Mouse (Mus musculus) stomach, embryonic 14.5 days (tissue): Measurements from ENCODE around the gene Wwox. TPM values are rescaled to one million over a fixed set of nuclear protein-coding genes. Genes with fewer than 3 reads are reported as not detected.

ENCODE experiments used
- ATAC-seq: fragments of 200-750 bp; cut with Nextera tagmentation; 2 replicates; pipeline ENCODE4 v1.8.0; 2017; ENCODE audit warnings: low read depth, moderate TSS enrichment; ENCODE audit not compliant: insufficient number of reproducible peaks, insufficient read depth, low FRiP score
- H3K27ac ChIP-seq: fragments of 300-500 bp; sonication (generic); 2 replicates; pipeline ENCODE4 v1.5.1; 2014; ENCODE audit warnings: mild to moderate bottlenecking, low read length, moderate library complexity, mixed read lengths
- H3K27me3 ChIP-seq: fragments of 300-500 bp; sonication (generic); 2 replicates; pipeline ENCODE4 v1.6.1; 2014; ENCODE audit warnings: low read length, control low read depth, mixed read lengths; ENCODE audit not compliant: control insufficient read depth, insufficient read depth
- H3K36me3 ChIP-seq: fragments of 300-500 bp; sonication (generic); 2 replicates; pipeline ENCODE4 v1.6.1; 2014; ENCODE audit warnings: mild to moderate bottlenecking, control low read depth, low read length, moderate library complexity, mixed read lengths; ENCODE audit not compliant: control insufficient read depth, insufficient read depth
- H3K4me1 ChIP-seq: fragments of 300-500 bp; sonication (generic); 2 replicates; pipeline ENCODE4 v1.6.1; 2014; ENCODE audit warnings: low read length, control low read depth, mixed read lengths; ENCODE audit not compliant: control insufficient read depth, insufficient read depth
- H3K4me2 ChIP-seq: fragments of 300-500 bp; sonication (generic); replicated peaks from 2 replicates; pipeline ENCODE4 v1.6.1; 2014; ENCODE audit warnings: low read depth, low read length, control low read depth
- H3K4me3 ChIP-seq: fragments of 300-500 bp; sonication (generic); 2 replicates; pipeline ENCODE4 v1.5.1; 2014; ENCODE audit warnings: low read depth, low read length, control low read depth
- H3K9ac ChIP-seq: fragments of 300-500 bp; sonication (generic); replicated peaks from 2 replicates; pipeline ENCODE4 v1.6.1; 2014; ENCODE audit warnings: low read depth, mild to moderate bottlenecking, control low read depth, low read length, moderate library complexity, mixed read lengths
- H3K9me3 ChIP-seq: fragments of 300-500 bp; sonication (generic); 2 replicates; pipeline ENCODE4 v1.6.1; 2016; ENCODE audit warnings: low read depth, low read length, control low read depth; ENCODE audit not compliant: control insufficient read depth
- WGBS: fragments of 180-500 bp; shearing (Covaris S2); extraction: QIAGEN DNeasy Blood & Tissue Kit; methylation state at CpG from one replicate; pipeline ENCODE4 v1.1.7; 2014; 5-methylcytosine and 5-hydroxymethylcytosine counted together
- polyA plus RNA-seq: library from polyadenylated mRNA; unstranded; fragments of >200 nt; fragmentation: Nextera tagmentation; extraction: Ambion mirVana; gene quantifications from 2 replicates; pipeline ENCODE4 v1.2.1, GENCODE M21; 2014

Wwox gene
- polyA plus RNA-seq, 1 experiment from 2014 or later, result 15.4 TPM

DNA sequence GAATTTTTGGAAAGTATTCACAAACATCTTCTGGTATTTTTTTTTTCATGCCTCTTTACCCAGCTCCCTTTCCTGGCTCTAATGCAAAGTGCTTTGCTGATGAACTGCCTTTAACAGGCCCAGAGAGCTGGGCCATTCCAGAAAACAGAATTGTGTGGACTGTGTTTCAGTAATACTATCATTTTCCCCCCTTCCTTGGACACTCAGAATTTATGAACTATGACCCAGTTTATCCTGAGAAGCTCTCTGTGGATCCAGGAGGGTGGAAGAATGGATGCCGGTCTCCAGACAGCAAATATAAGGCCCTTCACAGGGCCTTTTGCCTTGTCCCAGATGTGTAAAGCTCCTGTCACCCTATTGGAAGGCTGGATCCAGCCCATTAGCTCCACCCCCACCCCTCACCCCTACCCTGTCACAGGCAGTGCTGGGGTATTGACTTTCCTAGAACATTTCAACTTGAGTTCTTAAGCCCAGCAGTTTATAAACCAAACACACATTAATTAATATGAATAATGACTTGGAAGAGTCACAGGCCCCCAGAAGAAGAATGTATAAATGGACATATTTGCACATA, 332.9 kb downstream of the Wwox start:
- Histone ChIP-seq H3K9ac (no peak overlapping the region), H3K4me3 (no peak overlapping the region), H3K9me3 (no peaks in the 10 kb centered on the region), H3K36me3 (no peaks in the 10 kb centered on the region), H3K27me3 (no peaks in the 10 kb centered on the region), H3K4me2 (no peak overlapping the region), H3K4me1 (peaks cover 22% of the 10 kb centered on the region), H3K27ac (peak overlapping the region; percentile 48; the same call in 1 of the 2 replicates)
- WGBS, result 25% methylated on average over 1 of the region's 1 CpGs
- ATAC-seq, result peak; percentile 47; the same call in 1 of the 2 replicates

DNA sequence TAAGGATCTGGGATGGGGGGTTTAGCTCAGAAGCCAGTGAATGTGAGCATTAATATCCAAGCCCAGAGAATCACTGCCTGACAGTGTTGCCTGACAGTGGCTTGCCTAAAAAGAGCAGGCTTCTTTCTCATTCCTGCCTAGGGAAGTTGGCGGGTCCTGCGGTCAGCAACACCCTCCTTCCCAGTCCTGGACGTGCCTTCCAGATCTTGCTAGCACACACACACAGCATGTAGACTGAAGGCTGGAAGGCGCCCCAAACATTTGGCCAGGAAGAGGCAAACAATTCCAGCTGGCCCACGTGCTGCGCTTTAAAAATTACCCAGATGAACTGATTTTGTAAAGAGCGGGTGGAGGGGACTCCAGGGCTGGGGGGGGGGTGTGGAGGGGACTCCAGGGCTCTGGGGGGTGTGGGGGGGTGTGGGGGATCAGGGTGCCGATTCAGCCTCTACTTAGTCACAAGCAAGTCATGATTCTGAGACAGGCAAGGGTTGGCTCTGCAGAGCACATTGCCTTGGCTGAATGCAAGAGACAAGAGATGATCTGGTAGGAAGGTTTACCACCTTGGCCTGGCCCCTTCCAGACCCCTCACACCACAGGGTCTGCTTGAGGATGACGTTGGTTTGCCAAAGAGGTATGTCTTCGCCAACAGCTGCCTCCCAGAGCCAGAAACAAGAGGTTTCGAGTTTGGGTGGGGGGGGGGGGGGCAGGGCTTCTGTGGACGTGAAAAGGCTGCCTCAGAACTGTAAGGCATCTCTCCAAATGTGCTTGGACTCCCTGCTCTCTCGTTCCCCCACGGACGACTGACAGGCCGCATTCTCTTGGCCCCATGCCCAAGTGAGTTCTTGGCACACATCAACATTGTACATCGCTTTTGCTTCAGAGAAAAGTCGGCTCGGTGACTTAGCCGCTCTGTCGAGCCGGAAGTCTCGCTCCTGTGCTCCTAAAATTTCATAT, 334.3 kb downstream of the Wwox start:
- ATAC-seq, result peak; percentile 59; the same call in 1 of the 2 replicates
- peak overlapping the region; percentile 78; the same call in 1 of the 2 replicates for H3K27ac ChIP-seq
- WGBS, result 22% methylated on average over 23 of the region's 23 CpGs
- H3K4me1 ChIP-seq, result peaks cover 18% of the 10 kb centered on the region
- H3K9ac ChIP-seq, result no peak overlapping the region
- peak overlapping the region; percentile 13; the same call in 1 of the 2 replicates for H3K4me2 ChIP-seq
- no peaks in the 10 kb centered on the region for H3K27me3 ChIP-seq
- no peak overlapping the region for H3K4me3 ChIP-seq
- H3K36me3 ChIP-seq, result no peaks in the 10 kb centered on the region
- no peaks in the 10 kb centered on the region for H3K9me3 ChIP-seq

GRCm38 (mm10) chr8:114774415-114774775, 334.9 kb downstream of the Wwox start:
- no peak overlapping the region for H3K9ac ChIP-seq
- no peak overlapping the region for H3K4me2 ChIP-seq
- 43% methylated on average over 6 of the region's 6 CpGs for WGBS
- no peak for ATAC-seq
- H3K27me3 ChIP-seq, result no peaks in the 10 kb centered on the region
- H3K9me3 ChIP-seq, result no peaks in the 10 kb centered on the region
- no peaks in the 10 kb centered on the region for H3K36me3 ChIP-seq
- H3K4me1 ChIP-seq, result peaks cover 18% of the 10 kb centered on the region
- no peak overlapping the region for H3K27ac ChIP-seq
- H3K4me3 ChIP-seq, result no peak overlapping the region

DNA sequence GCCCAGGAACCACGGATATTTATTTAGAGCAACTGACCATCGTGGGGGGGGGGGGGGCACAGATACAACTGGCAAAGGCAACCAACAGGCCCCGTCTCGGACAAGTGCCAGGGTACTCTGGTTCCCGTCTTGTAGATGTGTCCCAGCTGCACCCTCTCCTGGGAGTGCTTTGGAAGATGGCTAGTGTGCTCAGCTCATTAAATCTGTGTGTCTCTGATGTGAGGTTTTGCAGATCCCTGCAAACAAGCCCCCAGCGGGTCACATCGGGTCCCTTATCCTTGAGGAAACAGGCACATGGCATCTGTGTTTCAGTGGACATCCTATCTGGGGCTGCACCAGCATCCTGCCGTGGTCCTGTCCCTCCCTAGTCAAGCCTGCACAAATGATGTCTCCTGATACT, 336.1 kb downstream of the Wwox start:
- WGBS, result 51% methylated on average over 8 of the region's 8 CpGs
- Histone ChIP-seq H3K4me2 (no peak overlapping the region), H3K9me3 (no peaks in the 10 kb centered on the region), H3K9ac (no peak overlapping the region), H3K36me3 (no peaks in the 10 kb centered on the region), H3K27ac (no peak overlapping the region), H3K4me3 (no peak overlapping the region), H3K27me3 (no peaks in the 10 kb centered on the region), H3K4me1 (peaks cover 18% of the 10 kb centered on the region)
- no peak for ATAC-seq

GRCm38 (mm10) chr8:114776696-114777095, 337.2 kb downstream of the Wwox start:
- Histone ChIP-seq H3K27ac (no peak overlapping the region), H3K27me3 (no peaks in the 10 kb centered on the region), H3K9ac (no peak overlapping the region), H3K4me1 (peaks cover 18% of the 10 kb centered on the region), H3K4me3 (no peak overlapping the region), H3K9me3 (no peaks in the 10 kb centered on the region), H3K36me3 (no peaks in the 10 kb centered on the region), H3K4me2 (no peak overlapping the region)
- 83% methylated on average over 9 of the region's 9 CpGs for WGBS
- ATAC-seq, result no peak

- Histone ChIP-seq H3K9me3 (no peaks in the 10 kb centered on the region), H3K36me3 (no peaks in the 10 kb centered on the region), H3K4me1 (peaks cover 15% of the 10 kb centered on the region), H3K9ac (no peak overlapping the region), H3K27ac (no peak overlapping the region), H3K4me3 (no peak overlapping the region), H3K4me2 (no peak overlapping the region), H3K27me3 (no peaks in the 10 kb centered on the region)
- 60% methylated on average over 10 of the region's 10 CpGs for WGBS
- ATAC-seq, result no peak
Measured at GRCm38 (mm10) chr8:114777271-114777980, 338.0 kb downstream of the Wwox start.

DNA sequence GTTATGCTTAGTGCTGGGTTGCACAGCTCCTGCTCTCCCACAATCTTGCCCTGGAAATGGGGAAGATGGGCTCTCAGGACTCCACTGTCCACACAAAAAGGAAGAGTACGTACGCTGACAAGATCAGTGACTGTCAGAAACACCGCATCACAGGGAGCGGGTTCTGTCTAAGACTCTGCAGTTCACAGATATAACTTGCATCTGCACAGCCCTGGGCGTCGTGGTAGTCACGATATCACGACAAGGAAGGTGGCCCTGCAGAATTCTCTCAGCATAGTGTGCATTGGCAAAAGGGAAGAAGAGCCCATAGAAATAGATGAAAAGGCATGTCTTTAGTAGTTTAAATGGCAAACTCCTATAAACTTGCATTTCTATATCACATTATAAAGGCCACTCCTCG, 339.5 kb downstream of the Wwox start:
- Histone ChIP-seq H3K9me3 (no peaks in the 10 kb centered on the region), H3K27ac (no peak overlapping the region), H3K4me2 (no peak overlapping the region), H3K9ac (no peak overlapping the region), H3K36me3 (no peaks in the 10 kb centered on the region), H3K4me3 (no peak overlapping the region), H3K4me1 (peaks cover 3% of the 10 kb centered on the region; the same call in 1 of the 2 replicates), H3K27me3 (no peaks in the 10 kb centered on the region)
- no peak for ATAC-seq
- WGBS, result 84% methylated on average over 9 of the region's 9 CpGs

GRCm38 (mm10) chr8:114783321-114783720, 343.9 kb downstream of the Wwox start:
- ATAC-seq, result no peak
- Histone ChIP-seq H3K4me2 (no peak overlapping the region), H3K9me3 (no peaks in the 10 kb centered on the region), H3K4me1 (no peaks in the 10 kb centered on the region), H3K9ac (no peak overlapping the region), H3K27me3 (no peaks in the 10 kb centered on the region), H3K4me3 (no peak overlapping the region), H3K36me3 (no peaks in the 10 kb centered on the region), H3K27ac (no peak overlapping the region)
- 83% methylated on average over 8 of the region's 8 CpGs for WGBS
